Mouse (Mus musculus) hindbrain, embryonic 13.5 days (tissue): ENCODE measurements at regions not wholly inside any gene's neighbourhood (a gene's known extent, or its start where the extent isn't known, plus 50 kb on each side); places are given as distances from the start of the nearest gene placed in this dataset.

Source experiments
- ATAC-seq: fragments of 200-750 bp; cut with Nextera tagmentation; 2 replicates; pipeline ENCODE4 v1.8.0; 2017; ENCODE audit warnings: moderate TSS enrichment; ENCODE audit not compliant: low FRiP score
- H3K27ac ChIP-seq: fragments of 300-500 bp; sonication (generic); 2 replicates; pipeline ENCODE4 v1.5.1; 2015; ENCODE audit warnings: inconsistent platforms, mild to moderate bottlenecking, moderate library complexity
- H3K27me3 ChIP-seq: fragments of 300-500 bp; sonication (generic); 2 replicates; pipeline ENCODE4 v1.6.1; 2015; ENCODE audit warnings: mild to moderate bottlenecking, inconsistent platforms
- H3K36me3 ChIP-seq: fragments of 300-500 bp; sonication (generic); 2 replicates; pipeline ENCODE4 v1.6.1; 2015; ENCODE audit warnings: mild to moderate bottlenecking, inconsistent platforms
- H3K4me1 ChIP-seq: fragments of 300-500 bp; sonication (generic); replicated peaks from 2 replicates; pipeline ENCODE4 v1.6.1; 2015; ENCODE audit warnings: inconsistent platforms
- H3K4me2 ChIP-seq: fragments of 300-500 bp; sonication (generic); 2 replicates; pipeline ENCODE4 v1.6.1; 2015; ENCODE audit warnings: inconsistent platforms, mild to moderate bottlenecking, moderate library complexity
- H3K4me3 ChIP-seq: fragments of 300-500 bp; sonication (generic); 2 replicates; pipeline ENCODE4 v1.5.1; 2015; ENCODE audit warnings: mild to moderate bottlenecking, inconsistent platforms
- H3K9ac ChIP-seq: fragments of 300-500 bp; sonication (generic); 2 replicates; pipeline ENCODE4 v1.6.1; 2015; ENCODE audit warnings: mild to moderate bottlenecking, inconsistent platforms
- H3K9me3 ChIP-seq: fragments of 300-500 bp; sonication (generic); 2 replicates; pipeline ENCODE4 v1.6.1; 2016; ENCODE audit warnings: inconsistent platforms
- WGBS: fragments of 180-500 bp; shearing (Covaris S2); methylation state at CpG from one replicate; pipeline ENCODE4 v1.1.7; 2015; 5-methylcytosine and 5-hydroxymethylcytosine counted together

DNA sequence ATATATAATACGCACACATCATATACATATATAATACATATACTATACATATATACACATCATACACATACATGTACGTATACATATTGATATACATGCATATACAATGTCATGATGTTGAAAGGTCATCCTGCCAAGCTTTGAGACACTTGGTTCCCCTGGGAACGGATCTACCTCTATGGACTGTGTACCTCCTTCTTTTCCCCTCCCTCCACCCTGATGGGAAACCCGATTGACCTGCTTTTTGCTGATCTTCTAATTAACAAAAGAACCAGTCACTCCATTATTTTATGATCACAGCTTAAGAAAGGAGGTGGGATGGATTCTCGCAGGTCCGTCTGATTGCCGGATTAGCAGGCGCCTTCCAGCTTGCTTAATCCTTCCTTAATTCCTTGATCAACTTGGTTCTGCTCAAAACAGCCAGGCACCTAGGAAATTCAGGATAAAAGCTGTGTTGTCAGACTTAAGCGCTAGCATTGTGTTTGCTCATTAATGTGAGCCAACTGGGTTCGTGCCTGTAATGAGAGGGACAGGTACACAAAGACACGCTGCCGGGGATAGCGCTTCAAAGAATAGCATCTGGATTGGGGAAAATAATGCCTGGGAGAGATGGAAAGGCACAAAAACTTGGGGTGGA, 189.3 kb upstream of the Lrfn2 start:
- H3K4me3 ChIP-seq: no peak overlapping the region
- H3K27ac ChIP-seq: no peak overlapping the region
- no peak overlapping the region for H3K9ac ChIP-seq
- no peaks in the 10 kb centered on the region for H3K27me3 ChIP-seq
- no peaks in the 10 kb centered on the region for H3K9me3 ChIP-seq
- ATAC-seq: no peak
- peaks cover 7% of the 10 kb centered on the region; the same call in 1 of the 2 replicates for H3K4me1 ChIP-seq
- WGBS: 80% methylated on average over 13 of the region's 13 CpGs
- no peak overlapping the region for H3K4me2 ChIP-seq
- H3K36me3 ChIP-seq: no peaks in the 10 kb centered on the region

DNA sequence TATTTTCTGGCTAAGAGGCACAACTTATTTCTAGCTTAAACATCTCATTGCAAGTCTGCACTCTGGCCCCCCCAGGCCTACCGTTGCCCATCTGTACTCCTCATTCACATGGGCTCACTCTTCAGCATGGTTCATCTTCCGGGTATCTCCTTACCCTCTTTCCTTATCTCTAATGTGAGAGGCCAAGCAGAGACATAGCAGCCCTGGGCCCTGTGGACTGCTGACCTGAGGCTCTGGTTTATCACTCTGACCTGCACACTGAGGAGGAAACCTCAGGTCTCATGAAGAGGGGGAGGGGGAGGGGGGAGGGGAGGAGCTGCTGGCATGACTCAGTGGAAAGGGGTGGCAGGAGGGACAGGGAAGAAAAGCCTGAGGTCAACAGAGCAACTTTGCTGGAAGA, 162.1 kb upstream of the Lrfn2 start:
- no peak for ATAC-seq
- no peak overlapping the region for H3K4me2 ChIP-seq
- H3K36me3 ChIP-seq: no peaks in the 10 kb centered on the region
- H3K27me3 ChIP-seq: no peaks in the 10 kb centered on the region
- 91% methylated on average over 2 of the region's 2 CpGs for WGBS
- no peaks in the 10 kb centered on the region for H3K9me3 ChIP-seq
- no peak overlapping the region for H3K27ac ChIP-seq
- no peak overlapping the region for H3K4me3 ChIP-seq
- H3K9ac ChIP-seq: no peak overlapping the region
- H3K4me1 ChIP-seq: peaks cover 36% of the 10 kb centered on the region

DNA sequence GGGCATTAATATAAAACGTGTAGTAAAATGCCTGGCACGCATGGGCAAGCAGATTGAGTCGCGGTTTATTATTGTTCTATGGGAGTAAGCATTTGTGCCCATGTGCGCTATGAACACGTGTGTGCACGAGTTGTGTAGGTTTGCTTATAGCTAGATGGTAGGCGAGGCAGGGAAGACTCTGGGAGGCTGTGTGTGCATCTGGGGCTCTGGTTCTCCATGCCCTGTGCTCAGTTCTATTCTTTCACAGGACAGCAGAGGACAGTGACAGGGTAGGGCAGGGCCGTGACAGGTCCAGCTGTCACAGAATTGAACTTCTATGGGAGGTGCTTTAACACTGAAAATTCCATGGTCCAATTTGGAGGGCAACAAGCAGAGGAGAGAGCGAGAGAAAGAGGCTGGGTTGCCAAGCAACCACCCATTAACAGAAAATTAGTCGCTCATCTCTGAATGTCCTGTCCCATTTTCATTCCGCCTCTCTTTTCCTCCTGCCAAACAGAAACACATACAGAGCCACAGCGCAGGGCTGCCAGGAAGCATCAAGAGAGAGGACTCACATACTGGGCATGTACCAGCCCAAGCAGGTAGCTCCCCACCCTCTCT, 160.4 kb upstream of the Lrfn2 start:
- peak; percentile 23 for ATAC-seq
- H3K9me3 ChIP-seq: no peaks in the 10 kb centered on the region
- peak overlapping the region; percentile 76 for H3K27ac ChIP-seq
- no peak overlapping the region for H3K4me3 ChIP-seq
- H3K4me1 ChIP-seq: peaks cover 53% of the 10 kb centered on the region
- no peaks in the 10 kb centered on the region for H3K27me3 ChIP-seq
- H3K9ac ChIP-seq: no peak overlapping the region
- H3K36me3 ChIP-seq: no peaks in the 10 kb centered on the region
- 39% methylated on average over 13 of the region's 13 CpGs for WGBS
- peak overlapping the region; percentile 25; the same call in 1 of the 2 replicates for H3K4me2 ChIP-seq

DNA sequence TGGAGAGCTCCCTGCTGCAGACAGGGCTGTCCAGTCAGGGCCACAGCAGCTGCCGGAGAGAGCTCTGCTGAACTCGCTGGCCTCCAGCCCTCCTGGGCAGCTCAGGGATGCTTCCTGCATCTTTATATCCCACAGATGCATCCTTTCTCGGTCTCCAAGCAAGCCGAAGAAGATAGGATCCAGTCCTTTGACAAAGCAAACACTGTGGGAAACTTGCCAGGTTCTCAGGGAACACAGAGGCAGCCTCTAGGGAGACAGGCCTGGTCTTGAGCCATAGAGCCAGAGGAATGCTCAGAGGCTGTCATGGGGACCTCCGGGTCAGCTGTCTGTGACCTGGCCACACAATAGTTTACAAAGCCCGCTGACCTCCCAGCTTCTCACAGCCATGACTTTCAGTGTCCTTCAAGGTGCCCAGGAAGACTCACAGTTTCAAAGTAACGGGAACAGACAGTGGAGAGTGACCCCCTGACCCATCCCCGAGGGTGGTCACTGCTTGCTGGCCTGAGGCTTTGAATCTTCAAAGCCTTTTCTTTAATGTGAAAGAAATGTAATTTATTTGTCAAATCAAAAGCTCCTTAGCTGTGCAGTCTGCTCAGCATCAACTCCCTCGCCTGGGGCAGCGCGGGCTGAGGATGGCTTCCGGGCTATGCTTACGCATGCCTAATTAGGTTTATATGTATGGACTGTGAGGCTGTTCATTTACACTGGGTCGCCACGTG, 157.8 kb upstream of the Lrfn2 start:
- peak overlapping the region; percentile 19; the same call in 1 of the 2 replicates for H3K27ac ChIP-seq
- no peak overlapping the region for H3K4me2 ChIP-seq
- no peaks in the 10 kb centered on the region for H3K9me3 ChIP-seq
- 8% methylated on average over 15 of the region's 15 CpGs for WGBS
- H3K27me3 ChIP-seq: no peaks in the 10 kb centered on the region
- H3K4me1 ChIP-seq: peaks cover 56% of the 10 kb centered on the region
- no peak overlapping the region for H3K4me3 ChIP-seq
- peak; percentile 34; the same call in 1 of the 2 replicates for ATAC-seq
- H3K9ac ChIP-seq: no peak overlapping the region
- H3K36me3 ChIP-seq: no peaks in the 10 kb centered on the region

DNA sequence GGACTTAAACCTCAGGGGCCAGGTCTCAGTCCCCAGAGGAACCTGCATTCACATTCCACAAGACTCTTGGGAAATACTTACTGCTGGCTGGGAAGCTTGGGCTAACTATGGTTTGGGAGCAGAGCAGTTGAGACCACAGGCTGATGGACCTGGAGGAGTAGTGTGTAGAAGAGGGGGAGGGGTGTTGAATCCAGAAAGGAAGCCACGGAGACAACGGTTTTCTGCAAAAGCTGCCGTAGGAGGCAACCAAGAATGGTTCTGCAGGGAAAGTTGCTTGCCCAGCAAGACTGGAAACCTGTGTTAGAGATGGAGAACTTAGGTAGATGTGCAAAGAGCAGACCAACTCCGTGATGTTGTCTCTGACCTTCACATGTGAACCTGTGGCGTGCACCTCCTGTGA, 156.7 kb upstream of the Lrfn2 start:
- H3K4me2 ChIP-seq: no peak overlapping the region
- no peak overlapping the region for H3K4me3 ChIP-seq
- H3K9ac ChIP-seq: no peak overlapping the region
- H3K9me3 ChIP-seq: no peaks in the 10 kb centered on the region
- WGBS: 65% methylated on average over 5 of the region's 5 CpGs
- H3K4me1 ChIP-seq: peaks cover 56% of the 10 kb centered on the region
- no peaks in the 10 kb centered on the region for H3K27me3 ChIP-seq
- ATAC-seq: no peak
- no peaks in the 10 kb centered on the region for H3K36me3 ChIP-seq
- no peak overlapping the region for H3K27ac ChIP-seq

DNA sequence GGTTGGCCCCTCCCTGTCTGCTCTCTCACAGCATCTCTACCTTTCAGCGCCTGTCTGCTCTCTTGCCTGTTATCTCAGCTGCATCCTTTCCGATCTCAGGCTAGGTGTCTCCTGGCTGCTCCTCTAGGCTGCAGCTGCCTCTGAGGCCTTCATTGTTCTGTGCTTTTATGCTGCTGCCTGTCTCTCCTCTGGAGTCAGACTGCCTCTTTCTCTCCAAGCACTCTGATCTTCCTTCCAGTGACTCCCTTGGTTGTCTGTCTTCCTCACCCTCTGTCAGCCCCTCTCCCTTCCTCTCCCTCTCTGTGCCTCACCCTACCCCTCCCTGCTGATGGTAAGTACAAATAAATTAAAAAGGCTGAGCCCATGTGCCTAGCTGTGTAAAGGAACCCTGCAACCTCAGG, 155.7 kb upstream of the Lrfn2 start:
- peak; percentile 38 for ATAC-seq
- Histone ChIP-seq H3K4me3 (no peak overlapping the region), H3K4me1 (peaks cover 57% of the 10 kb centered on the region), H3K27ac (peak overlapping the region; percentile 84), H3K9ac (peak overlapping the region; percentile 43), H3K9me3 (no peaks in the 10 kb centered on the region), H3K27me3 (no peaks in the 10 kb centered on the region), H3K4me2 (0 out of 2 replicates have a peak overlapping the region, but pooled peaks have one; percentile 10), H3K36me3 (no peaks in the 10 kb centered on the region)
- 4% methylated on average over 2 of the region's 2 CpGs for WGBS

DNA sequence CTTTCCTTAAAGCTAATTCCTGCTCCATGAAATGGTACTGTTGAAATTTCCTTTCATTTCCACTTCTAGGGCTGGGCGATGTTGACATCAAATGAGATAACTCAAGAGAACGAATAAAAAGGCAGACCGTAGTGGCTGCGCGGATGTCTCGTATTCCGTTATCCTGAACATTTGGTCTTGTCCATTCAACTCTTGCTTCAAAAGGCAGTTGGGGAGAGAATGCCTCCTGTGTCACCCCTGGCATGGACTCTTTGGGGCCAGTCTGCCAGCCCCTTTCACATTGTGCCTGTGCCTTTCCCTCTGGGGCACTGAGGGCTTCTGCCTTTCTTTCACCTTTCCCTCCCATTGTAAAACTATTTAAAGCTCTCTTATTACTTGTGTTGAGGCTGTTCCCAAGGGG, 152.0 kb upstream of the Lrfn2 start:
- Histone ChIP-seq H3K4me1 (peaks cover 26% of the 10 kb centered on the region), H3K36me3 (no peaks in the 10 kb centered on the region), H3K27ac (no peak overlapping the region), H3K4me2 (no peak overlapping the region), H3K9me3 (no peaks in the 10 kb centered on the region), H3K4me3 (no peak overlapping the region), H3K9ac (no peak overlapping the region), H3K27me3 (no peaks in the 10 kb centered on the region)
- 75% methylated on average over 7 of the region's 7 CpGs for WGBS
- ATAC-seq: no peak

DNA sequence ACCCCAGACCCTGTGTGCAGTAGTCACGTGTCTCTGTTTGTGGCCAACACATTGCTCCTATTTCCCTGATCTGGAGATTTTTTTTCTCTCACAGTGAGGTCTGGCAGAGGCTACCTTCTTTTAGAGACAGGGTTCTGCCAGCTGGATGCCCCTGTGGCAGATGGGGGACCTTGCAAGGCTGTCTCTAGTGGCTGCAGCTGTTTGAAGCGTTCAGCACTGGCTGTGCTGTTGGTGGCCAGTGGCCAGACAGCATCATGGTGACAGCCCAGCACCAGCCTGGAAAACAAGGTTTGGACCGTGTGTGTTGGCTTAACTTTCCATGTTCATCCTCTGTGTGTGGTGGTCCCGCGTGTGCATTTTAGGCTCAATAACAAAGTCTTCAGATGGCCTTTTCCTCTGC, 147.8 kb upstream of the Lrfn2 start:
- WGBS: 80% methylated on average over 5 of the region's 5 CpGs
- no peak overlapping the region for H3K4me2 ChIP-seq
- no peaks in the 10 kb centered on the region for H3K9me3 ChIP-seq
- H3K4me1 ChIP-seq: peaks cover 6% of the 10 kb centered on the region
- H3K27ac ChIP-seq: no peak overlapping the region
- H3K36me3 ChIP-seq: no peaks in the 10 kb centered on the region
- H3K9ac ChIP-seq: no peak overlapping the region
- ATAC-seq: no peak
- no peak overlapping the region for H3K4me3 ChIP-seq
- 0 out of 2 replicates have a peak, but pooled peaks cover 3% of the 10 kb centered on the region for H3K27me3 ChIP-seq

DNA sequence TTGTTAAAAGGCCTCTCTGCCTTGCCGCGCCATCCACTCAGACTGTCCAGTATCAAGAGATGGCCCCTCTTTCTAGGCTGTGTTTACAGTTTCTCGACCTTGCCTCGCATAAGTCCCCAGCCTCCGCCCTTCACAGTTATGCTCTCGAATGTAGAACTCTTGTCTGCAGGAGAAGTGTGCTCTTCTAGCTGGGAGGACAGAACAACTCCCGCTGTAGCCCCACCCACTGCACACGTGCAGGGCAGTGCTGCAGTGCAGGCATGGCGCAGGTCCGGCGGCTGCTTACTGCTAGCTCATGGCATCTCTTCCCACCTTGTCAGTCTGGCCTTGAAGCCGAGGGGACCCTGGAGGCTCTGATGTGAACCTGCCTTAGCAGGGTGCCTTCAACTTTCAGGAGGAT, 145.7 kb upstream of the Lrfn2 start:
- 90% methylated on average over 12 of the region's 12 CpGs for WGBS
- no peak overlapping the region for H3K27ac ChIP-seq
- no peaks in the 10 kb centered on the region for H3K9me3 ChIP-seq
- H3K9ac ChIP-seq: no peak overlapping the region
- no peak for ATAC-seq
- H3K27me3 ChIP-seq: 0 out of 2 replicates have a peak, but pooled peaks cover 3% of the 10 kb centered on the region
- no peaks in the 10 kb centered on the region for H3K4me1 ChIP-seq
- H3K4me2 ChIP-seq: no peak overlapping the region
- H3K36me3 ChIP-seq: no peaks in the 10 kb centered on the region
- no peak overlapping the region for H3K4me3 ChIP-seq

DNA sequence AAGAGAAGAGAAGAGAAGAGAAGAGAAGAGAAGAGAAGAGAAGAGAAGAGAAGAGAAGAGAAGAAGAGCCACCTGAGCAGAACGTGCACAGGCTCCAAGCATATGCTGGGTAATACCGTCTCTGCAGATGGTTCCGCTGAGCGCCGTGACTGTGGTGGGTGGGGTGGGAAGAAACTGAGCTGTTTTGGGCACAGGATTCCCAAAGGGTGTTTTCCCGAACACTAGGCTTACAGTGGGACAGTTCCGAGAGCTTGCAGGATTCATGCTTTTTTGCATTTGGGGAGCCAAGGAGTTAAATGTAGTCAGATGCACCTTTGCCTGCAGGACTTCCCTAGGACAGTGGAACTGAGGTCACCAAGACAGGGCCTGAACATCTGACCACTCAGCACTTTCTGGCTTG, 142.3 kb upstream of the Lrfn2 start:
- peak overlapping the region; percentile 64; the same call in 1 of the 2 replicates for H3K27ac ChIP-seq

DNA sequence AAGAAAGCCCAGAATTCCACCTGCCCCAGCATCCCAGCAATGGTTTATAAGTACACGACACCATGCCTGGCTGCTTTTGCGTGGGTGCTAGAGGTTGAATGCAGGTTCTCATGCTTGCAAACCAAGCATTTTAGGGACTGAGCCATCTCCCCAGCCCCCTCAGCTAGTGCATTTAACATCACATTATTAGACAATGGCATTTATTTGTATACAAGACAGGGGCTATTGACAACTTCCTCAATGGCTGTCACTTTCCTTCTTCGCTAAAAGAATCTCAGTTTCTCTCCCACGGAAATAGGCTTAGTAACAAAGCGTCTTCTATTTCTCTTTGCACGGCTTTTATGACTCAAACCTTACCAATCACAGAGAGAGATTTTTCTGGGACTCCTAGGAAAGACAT, 141.7 kb upstream of the Lrfn2 start:
- WGBS: 45% methylated on average over 6 of the region's 6 CpGs

More for the DNA sequence above, 142.3 kb upstream of the Lrfn2 start:
- no peak overlapping the region for H3K4me3 ChIP-seq
- no peaks in the 10 kb centered on the region for H3K36me3 ChIP-seq
- peaks cover 11% of the 10 kb centered on the region for H3K4me1 ChIP-seq
- no peak overlapping the region for H3K9ac ChIP-seq
- 0 out of 2 replicates have a peak, but pooled peaks cover 3% of the 10 kb centered on the region for H3K27me3 ChIP-seq
- H3K4me2 ChIP-seq: no peak overlapping the region
- WGBS: 90% methylated on average over 7 of the region's 7 CpGs
- H3K9me3 ChIP-seq: no peaks in the 10 kb centered on the region
- ATAC-seq: no peak

DNA sequence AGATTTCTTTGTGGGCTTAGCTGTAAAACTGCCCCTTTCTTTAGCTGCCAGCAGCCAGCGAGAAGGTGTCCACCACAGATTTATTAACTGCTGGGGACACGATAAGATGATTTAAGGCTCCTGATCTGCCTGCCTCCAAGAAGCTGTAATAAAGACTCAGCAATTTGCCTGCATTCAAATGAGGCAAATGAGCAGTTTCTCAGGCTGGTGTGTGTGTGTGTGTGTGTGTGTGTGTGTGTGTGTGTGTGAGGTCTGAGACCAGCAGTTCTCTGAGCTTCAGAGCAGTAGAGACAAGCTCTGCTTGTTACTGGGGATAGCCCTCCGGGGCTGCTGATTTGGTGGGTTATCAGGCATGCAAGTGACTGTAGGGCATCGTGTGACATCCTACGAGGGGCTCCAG, 139.2 kb upstream of the Lrfn2 start:
- no peaks in the 10 kb centered on the region for H3K9me3 ChIP-seq
- 65% methylated on average over 5 of the region's 5 CpGs for WGBS
- ATAC-seq: no peak; the same call in 1 of the 2 replicates

More for the DNA sequence above, 141.7 kb upstream of the Lrfn2 start:
- Histone ChIP-seq H3K27ac (no peak overlapping the region), H3K27me3 (0 out of 2 replicates have a peak, but pooled peaks cover 3% of the 10 kb centered on the region), H3K4me3 (no peak overlapping the region), H3K4me2 (no peak overlapping the region), H3K9ac (no peak overlapping the region), H3K4me1 (peaks cover 11% of the 10 kb centered on the region), H3K9me3 (no peaks in the 10 kb centered on the region), H3K36me3 (no peaks in the 10 kb centered on the region)
- ATAC-seq: peak; percentile 23; the same call in 1 of the 2 replicates

More for the DNA sequence above, 139.2 kb upstream of the Lrfn2 start:
- no peaks in the 10 kb centered on the region for H3K27me3 ChIP-seq
- no peak overlapping the region for H3K4me2 ChIP-seq
- peaks cover 11% of the 10 kb centered on the region for H3K4me1 ChIP-seq
- H3K36me3 ChIP-seq: no peaks in the 10 kb centered on the region
- no peak overlapping the region for H3K4me3 ChIP-seq
- peak overlapping the region; percentile 18; the same call in 1 of the 2 replicates for H3K27ac ChIP-seq
- no peak overlapping the region for H3K9ac ChIP-seq
